Mouse (Mus musculus): ENCODE results near the gene Col6a2. TPM values are rescaled to one million over a fixed set of nuclear protein-coding genes. Genes with fewer than 3 reads are reported as not detected.

The Col6a2 gene
- polyA plus RNA-seq, 1 experiment from 2014 or later: 18.7 TPM

GRCm38 (mm10) chr10:76645686-76646085 is 22.3 kb upstream of the Col6a2 start:
- H3K9me3 ChIP-seq: no peaks in the 10 kb centered on the region
- H3K4me2 ChIP-seq: no peak overlapping the region
- H3K27ac ChIP-seq: no peak overlapping the region
- WGBS: 79% methylated on average over 4 of the region's 4 CpGs
- H3K4me3 ChIP-seq (replicated peaks): no peak overlapping the region
- no peaks in the 10 kb centered on the region for H3K36me3 ChIP-seq (replicated peaks)
- no peaks in the 10 kb centered on the region for H3K4me1 ChIP-seq
- H3K27me3 ChIP-seq: no peaks in the 10 kb centered on the region
- no peak overlapping the region for H3K9ac ChIP-seq
- no peak for ATAC-seq (ENCODE audit: low FRiP score)

DNA sequence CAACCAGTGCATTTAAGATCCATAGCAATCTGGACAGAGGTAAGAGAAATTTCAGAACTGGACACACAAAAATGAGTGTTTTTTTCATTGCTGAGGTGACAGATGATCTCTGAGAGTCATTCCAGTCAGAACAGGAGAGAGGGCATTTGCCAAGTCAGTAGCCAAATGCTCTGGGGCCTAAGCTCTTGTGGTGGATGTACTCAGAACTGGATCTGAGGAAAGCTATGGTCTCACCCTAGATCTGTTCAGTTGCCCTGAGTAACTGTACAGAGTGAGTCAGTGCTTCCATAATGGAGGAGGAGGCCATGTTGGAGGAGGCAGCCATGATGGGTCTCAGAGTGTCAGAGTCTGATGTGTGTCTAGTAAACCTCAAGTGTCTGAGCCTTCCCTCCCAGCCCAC is 21.6 kb upstream of the Col6a2 start:
- H3K27me3 ChIP-seq: no peaks in the 10 kb centered on the region
- H3K36me3 ChIP-seq (replicated peaks): no peaks in the 10 kb centered on the region
- no peak overlapping the region for H3K4me2 ChIP-seq
- H3K4me1 ChIP-seq: no peaks in the 10 kb centered on the region
- H3K9ac ChIP-seq: no peak overlapping the region
- no peak overlapping the region for H3K4me3 ChIP-seq (replicated peaks)
- no peaks in the 10 kb centered on the region for H3K9me3 ChIP-seq
- ATAC-seq (ENCODE audit: low FRiP score): no peak
- H3K27ac ChIP-seq: no peak overlapping the region

GRCm38 (mm10) chr10:76643999-76644398 is 20.6 kb upstream of the Col6a2 start:
- H3K9me3 ChIP-seq: no peaks in the 10 kb centered on the region
- ATAC-seq (ENCODE audit: low FRiP score): no peak

GRCm38 (mm10) chr10:76643446-76643845 is 20.0 kb upstream of the Col6a2 start:
- Histone ChIP-seq H3K36me3 (replicated peaks) (no peaks in the 10 kb centered on the region), H3K9ac (no peak overlapping the region)
- WGBS: 85% methylated on average over 9 of the region's 9 CpGs

More at GRCm38 (mm10) chr10:76643999-76644398, 20.6 kb upstream of the Col6a2 start:
- H3K36me3 ChIP-seq (replicated peaks): no peaks in the 10 kb centered on the region
- H3K27ac ChIP-seq: no peak overlapping the region
- no peak overlapping the region for H3K4me2 ChIP-seq
- H3K4me3 ChIP-seq (replicated peaks): no peak overlapping the region
- WGBS: 85% methylated on average over 4 of the region's 4 CpGs
- H3K27me3 ChIP-seq: no peaks in the 10 kb centered on the region
- H3K9ac ChIP-seq: no peak overlapping the region
- no peaks in the 10 kb centered on the region for H3K4me1 ChIP-seq

DNA sequence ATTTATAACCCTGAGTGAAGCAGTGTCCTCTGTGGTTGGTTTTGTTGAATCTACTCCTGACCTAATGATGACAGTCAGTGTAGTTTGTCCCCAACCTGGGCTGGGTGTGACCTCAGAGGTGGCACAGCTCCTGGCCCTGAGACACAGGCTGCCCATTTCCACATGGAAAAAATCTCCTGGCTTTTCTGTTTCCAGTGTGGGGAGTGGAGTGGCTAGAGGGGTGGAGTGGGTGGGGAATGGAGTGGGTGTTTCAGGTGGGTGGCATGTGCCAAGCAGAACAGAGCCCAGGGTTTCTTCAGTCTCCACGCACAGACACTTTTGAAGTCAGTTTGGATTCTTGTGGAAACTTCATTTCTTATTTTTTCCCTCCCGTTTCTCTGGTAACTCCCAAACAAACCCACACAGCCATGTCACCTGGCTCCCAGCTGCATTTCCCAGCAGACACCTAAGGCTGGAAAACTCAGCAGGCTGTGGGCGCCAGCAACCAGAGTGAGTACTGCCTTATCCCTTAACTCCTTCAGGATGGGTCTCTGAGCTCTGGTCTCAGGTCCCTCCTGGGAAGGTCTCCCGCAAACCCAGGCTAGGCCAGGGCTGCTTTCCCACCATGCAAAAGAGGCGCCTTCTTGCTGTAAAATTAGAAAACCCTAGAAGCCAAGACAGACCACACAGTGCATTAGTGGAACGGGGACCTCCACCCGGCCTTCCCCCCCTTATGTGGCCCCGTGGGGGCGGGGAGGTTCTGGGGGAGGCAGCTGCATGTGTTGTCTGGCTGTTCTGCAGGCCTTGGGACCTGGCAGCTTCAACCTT is 19.4 kb upstream of the Col6a2 start:
- Histone ChIP-seq H3K27me3 (no peaks in the 10 kb centered on the region), H3K4me1 (no peaks in the 10 kb centered on the region), H3K9ac (no peak overlapping the region), H3K4me3 (replicated peaks) (no peak overlapping the region), H3K27ac (no peak overlapping the region), H3K9me3 (no peaks in the 10 kb centered on the region), H3K36me3 (replicated peaks) (no peaks in the 10 kb centered on the region), H3K4me2 (no peak overlapping the region)
- 82% methylated on average over 9 of the region's 9 CpGs for WGBS
- no peak for ATAC-seq (ENCODE audit: low FRiP score)

More at GRCm38 (mm10) chr10:76643446-76643845, 20.0 kb upstream of the Col6a2 start:
- no peaks in the 10 kb centered on the region for H3K4me1 ChIP-seq
- H3K27me3 ChIP-seq: no peaks in the 10 kb centered on the region
- H3K4me2 ChIP-seq: no peak overlapping the region
- no peaks in the 10 kb centered on the region for H3K9me3 ChIP-seq
- no peak for ATAC-seq (ENCODE audit: low FRiP score)
- no peak overlapping the region for H3K27ac ChIP-seq
- no peak overlapping the region for H3K4me3 ChIP-seq (replicated peaks)

GRCm38 (mm10) chr10:76641894-76642627 is 18.6 kb upstream of the Col6a2 start:
- Histone ChIP-seq H3K4me1 (no peaks in the 10 kb centered on the region), H3K9ac (no peak overlapping the region), H3K27me3 (no peaks in the 10 kb centered on the region), H3K4me3 (replicated peaks) (no peak overlapping the region), H3K36me3 (replicated peaks) (no peaks in the 10 kb centered on the region), H3K4me2 (no peak overlapping the region), H3K9me3 (no peaks in the 10 kb centered on the region), H3K27ac (no peak overlapping the region)
- ATAC-seq (ENCODE audit: low FRiP score): no peak
- WGBS: 86% methylated on average over 13 of the region's 13 CpGs

- Histone ChIP-seq H3K4me2 (no peak overlapping the region), H3K4me1 (no peaks in the 10 kb centered on the region; the same call in 1 of the 2 replicates), H3K27me3 (no peaks in the 10 kb centered on the region), H3K9me3 (no peaks in the 10 kb centered on the region), H3K9ac (no peak overlapping the region), H3K27ac (no peak overlapping the region), H3K36me3 (replicated peaks) (no peaks in the 10 kb centered on the region), H3K4me3 (replicated peaks) (no peak overlapping the region)
- WGBS: 98% methylated on average over 2 of the region's 2 CpGs
- no peak for ATAC-seq (ENCODE audit: low FRiP score)
Measured at GRCm38 (mm10) chr10:76639952-76640351, 16.5 kb upstream of the Col6a2 start.

DNA sequence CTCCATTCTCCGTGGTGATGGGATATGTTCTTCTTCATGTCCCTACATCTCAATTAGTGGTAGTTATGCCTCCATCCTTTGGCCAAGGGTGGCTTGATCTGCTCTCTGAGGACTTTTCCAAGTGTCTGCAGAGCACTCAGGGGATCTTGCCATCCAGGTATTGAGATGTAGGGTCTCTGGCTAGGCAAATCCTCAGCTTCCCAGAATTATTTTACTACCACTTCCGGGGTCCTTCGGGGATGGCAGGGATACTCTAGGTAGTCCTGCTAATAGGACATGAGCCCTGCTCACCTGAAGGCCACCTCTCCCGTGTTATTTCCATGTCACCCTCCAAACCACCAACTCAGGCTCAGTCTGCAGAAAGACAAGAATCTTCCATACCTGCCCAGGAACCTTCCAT is 13.2 kb upstream of the Col6a2 start:
- no peak for ATAC-seq (ENCODE audit: low FRiP score)
- H3K9me3 ChIP-seq: no peaks in the 10 kb centered on the region
- WGBS: 88% methylated on average over 4 of the region's 4 CpGs
- H3K4me1 ChIP-seq: peaks cover 4% of the 10 kb centered on the region; the same call in 1 of the 2 replicates
- no peak overlapping the region for H3K9ac ChIP-seq
- H3K36me3 ChIP-seq (replicated peaks): no peaks in the 10 kb centered on the region
- H3K27me3 ChIP-seq: no peaks in the 10 kb centered on the region
- H3K4me2 ChIP-seq: no peak overlapping the region
- H3K4me3 ChIP-seq (replicated peaks): no peak overlapping the region
- H3K27ac ChIP-seq: no peak overlapping the region

DNA sequence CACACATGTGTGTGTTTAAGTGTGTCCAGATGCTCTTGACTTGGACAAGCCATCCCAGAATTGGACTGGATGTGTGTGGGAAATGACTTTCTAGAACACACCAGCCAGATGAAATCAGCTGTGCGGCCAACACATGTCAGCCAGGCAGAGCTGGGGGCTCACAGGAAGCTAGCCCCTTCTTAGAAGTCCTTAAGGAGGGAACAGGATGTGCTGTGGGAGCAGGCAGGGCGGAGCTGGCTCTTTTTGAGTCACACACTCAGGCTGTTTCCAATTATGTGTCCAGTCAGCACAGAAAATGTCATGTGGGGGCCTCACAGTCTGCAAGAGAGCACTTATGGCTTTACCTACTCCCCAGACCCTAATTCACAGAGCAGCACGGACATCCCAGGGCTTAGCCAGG is 12.6 kb upstream of the Col6a2 start:
- no peak overlapping the region for H3K9ac ChIP-seq

GRCm38 (mm10) chr10:76634584-76634983 is 11.2 kb upstream of the Col6a2 start:
- ATAC-seq (ENCODE audit: low FRiP score): no peak
- H3K4me1 ChIP-seq: peaks cover 4% of the 10 kb centered on the region; the same call in 1 of the 2 replicates
- no peaks in the 10 kb centered on the region for H3K9me3 ChIP-seq
- H3K4me3 ChIP-seq (replicated peaks): no peak overlapping the region
- H3K27ac ChIP-seq: no peak overlapping the region
- 74% methylated on average over 5 of the region's 5 CpGs for WGBS
- H3K36me3 ChIP-seq (replicated peaks): no peaks in the 10 kb centered on the region
- no peak overlapping the region for H3K4me2 ChIP-seq
- no peaks in the 10 kb centered on the region for H3K27me3 ChIP-seq
- H3K9ac ChIP-seq: no peak overlapping the region

More for the DNA sequence above, 12.6 kb upstream of the Col6a2 start:
- H3K4me3 ChIP-seq (replicated peaks): no peak overlapping the region
- WGBS: 79% methylated on average over 3 of the region's 3 CpGs
- no peak for ATAC-seq (ENCODE audit: low FRiP score)
- H3K27ac ChIP-seq: no peak overlapping the region
- no peaks in the 10 kb centered on the region for H3K36me3 ChIP-seq (replicated peaks)
- H3K4me1 ChIP-seq: peaks cover 4% of the 10 kb centered on the region; the same call in 1 of the 2 replicates
- H3K9me3 ChIP-seq: no peaks in the 10 kb centered on the region
- no peak overlapping the region for H3K4me2 ChIP-seq
- no peaks in the 10 kb centered on the region for H3K27me3 ChIP-seq

DNA sequence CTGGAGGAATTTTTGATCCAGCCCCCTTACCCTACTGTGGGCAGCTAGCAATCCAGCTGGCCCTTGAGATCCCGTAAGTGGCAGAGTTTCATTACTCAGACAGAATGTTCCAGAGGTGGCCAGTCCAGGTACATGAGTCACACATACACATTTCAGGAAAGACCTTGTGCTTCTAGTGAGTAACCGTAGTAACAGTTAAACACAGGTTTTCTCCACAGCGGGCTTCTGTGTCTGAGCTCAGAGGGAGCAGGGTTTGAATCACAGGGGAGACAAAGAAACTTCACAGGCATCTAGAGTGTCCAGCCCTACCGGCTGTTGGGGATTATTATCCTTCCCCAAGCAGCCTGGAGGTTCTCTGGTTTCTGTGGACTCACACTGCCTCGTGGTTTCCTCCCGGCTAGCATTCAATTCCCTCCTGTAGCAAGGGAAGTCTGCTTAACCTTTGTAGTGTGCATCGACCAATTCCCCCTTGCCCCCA is 10.7 kb upstream of the Col6a2 start:
- ATAC-seq (ENCODE audit: low FRiP score): no peak
- Histone ChIP-seq H3K9ac (no peak overlapping the region), H3K36me3 (replicated peaks) (no peaks in the 10 kb centered on the region), H3K27ac (no peak overlapping the region), H3K4me1 (peaks cover 4% of the 10 kb centered on the region; the same call in 1 of the 2 replicates), H3K4me3 (replicated peaks) (no peak overlapping the region), H3K4me2 (no peak overlapping the region), H3K9me3 (no peaks in the 10 kb centered on the region), H3K27me3 (no peaks in the 10 kb centered on the region)
- 52% methylated on average over 7 of the region's 7 CpGs for WGBS

GRCm38 (mm10) chr10:76632630-76633029 is 9.2 kb upstream of the Col6a2 start:
- 81% methylated on average over 8 of the region's 8 CpGs for WGBS
- Histone ChIP-seq H3K4me2 (no peak overlapping the region), H3K27me3 (no peaks in the 10 kb centered on the region), H3K4me1 (peaks cover 4% of the 10 kb centered on the region; the same call in 1 of the 2 replicates), H3K9me3 (no peaks in the 10 kb centered on the region), H3K9ac (no peak overlapping the region), H3K36me3 (replicated peaks) (no peaks in the 10 kb centered on the region), H3K27ac (no peak overlapping the region), H3K4me3 (replicated peaks) (no peak overlapping the region)
- no peak for ATAC-seq (ENCODE audit: low FRiP score)

Data from forebrain, embryonic 12.5 days (tissue).